1 mouse cellular context compared by ENCODE assay signal in the genomic region with DNA sequence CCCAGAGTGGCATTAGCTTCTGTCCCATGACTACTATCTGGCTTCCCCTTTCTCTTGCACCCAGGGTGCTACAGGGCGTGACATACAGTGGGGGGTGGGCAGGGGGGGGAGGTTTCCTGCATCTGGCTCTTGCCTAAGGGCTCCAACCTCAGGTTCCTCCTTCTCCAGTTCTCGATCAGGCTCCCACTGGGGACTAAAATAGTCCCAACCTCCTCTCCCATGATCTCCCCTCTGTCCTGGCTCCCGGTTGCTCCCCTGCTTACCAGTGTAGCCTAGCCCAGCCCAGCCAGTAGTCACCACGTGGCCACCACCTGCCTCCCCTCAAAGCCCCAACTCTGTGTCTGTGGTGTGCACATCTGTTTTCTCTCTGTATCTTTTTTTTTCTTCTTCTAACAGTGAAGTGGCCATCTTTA.
TF ChIP-seq lines count a peak whose summit lies in the region.

No protein-coding gene starts in this region.

TF ChIP-seq in MEL, 35 proteins besides CTCF, POLR2A, EP300 and RAD21 (continued from another document):
- peak; percentile 46; the same call in 1 of the 2 replicates for TF ChIP-seq ETS1 (IDR thresholded peaks at IDR 0.05; ENCODE audit: low read depth, low read length)
- no peak for TF ChIP-seq JUND (IDR thresholded peaks at IDR 0.05; ENCODE audit: low read depth, low read length)
- TF ChIP-seq ZNF384 (IDR thresholded peaks at IDR 0.05; ENCODE audit: low read depth, low read length), result 0 out of 2 replicates have a peak, but pooled peaks have one; percentile 8
- TF ChIP-seq NELFE (IDR thresholded peaks at IDR 0.05; ENCODE audit: low read depth, low read length), result peak; percentile 28; the same call in 1 of the 2 replicates
- TF ChIP-seq NRF1 (IDR thresholded peaks at IDR 0.05; ENCODE audit: insufficient read depth, low read depth, low read length, poor library complexity, severe bottlenecking), result no peak
- TF ChIP-seq ZMIZ1 (IDR thresholded peaks at IDR 0.05; ENCODE audit: low read depth, low read length), result no peak
- TF ChIP-seq MAFK (IDR thresholded peaks at IDR 0.05; ENCODE audit: borderline replicate concordance, low read depth, low read length), result no peak
- no peak for TF ChIP-seq ELF1 (IDR thresholded peaks at IDR 0.05; ENCODE audit: low read depth, low read length)
- no peak; the same call in 1 of the 2 replicates for TF ChIP-seq GATA1 (IDR thresholded peaks at IDR 0.05; ENCODE audit: low read depth, low read length)
- TF ChIP-seq HCFC1 (IDR thresholded peaks at IDR 0.05; ENCODE audit: low read depth, low read length), result peak; percentile 25; the same call in 1 of the 2 replicates
- TF ChIP-seq MXI1 (IDR thresholded peaks at IDR 0.05; ENCODE audit: low read depth, low read length), result peak; percentile 23; the same call in 1 of the 2 replicates
- no peak for TF ChIP-seq MYC (IDR thresholded peaks at IDR 0.05; ENCODE audit: low read depth, low read length)
- no peak for TF ChIP-seq ZKSCAN1 (IDR thresholded peaks at IDR 0.05; ENCODE audit: low read depth, low read length)
- no peak for TF ChIP-seq KAT2A (conservative IDR thresholded peaks at IDR 0.05; ENCODE audit: low read depth, low read length)
- 0 out of 2 replicates have a peak, but pooled peaks have one; percentile 21 for TF ChIP-seq TCF12 (IDR thresholded peaks at IDR 0.05; ENCODE audit: low read depth, low read length)
- TF ChIP-seq CHD1 (IDR thresholded peaks at IDR 0.05; ENCODE audit: low read depth, low read length), result no peak
- TF ChIP-seq ZC3H11A (IDR thresholded peaks at IDR 0.05; ENCODE audit: low read depth, low read length), result no peak
- TF ChIP-seq POLR2AphosphoS5 (IDR thresholded peaks at IDR 0.05; ENCODE audit: borderline replicate concordance, low read depth, low read length), result no peak
- TF ChIP-seq CHD2 (IDR thresholded peaks at IDR 0.05; ENCODE audit: low read length), result no peak; the same call in 1 of the 2 replicates
- TF ChIP-seq UBTF (IDR thresholded peaks at IDR 0.05; ENCODE audit: borderline replicate concordance, insufficient read depth, low read depth, low read length), result no peak
- TF ChIP-seq RCOR1 (IDR thresholded peaks at IDR 0.05; ENCODE audit: low read depth, low read length), result no peak; the same call in 1 of the 2 replicates
- TF ChIP-seq BHLHE40 (IDR thresholded peaks at IDR 0.05; ENCODE audit: borderline replicate concordance, low read depth, low read length), result no peak
